Mouse (Mus musculus) testis, postnatal 10 days (tissue): ENCODE measurements around the gene Dlx1.

ENCODE experiments used
- DNase-seq: peaks from one replicate; pipeline ENCODE4 v3.0.0; 2021; ENCODE audit warnings: low spot score

The Dlx1 gene

DNA sequence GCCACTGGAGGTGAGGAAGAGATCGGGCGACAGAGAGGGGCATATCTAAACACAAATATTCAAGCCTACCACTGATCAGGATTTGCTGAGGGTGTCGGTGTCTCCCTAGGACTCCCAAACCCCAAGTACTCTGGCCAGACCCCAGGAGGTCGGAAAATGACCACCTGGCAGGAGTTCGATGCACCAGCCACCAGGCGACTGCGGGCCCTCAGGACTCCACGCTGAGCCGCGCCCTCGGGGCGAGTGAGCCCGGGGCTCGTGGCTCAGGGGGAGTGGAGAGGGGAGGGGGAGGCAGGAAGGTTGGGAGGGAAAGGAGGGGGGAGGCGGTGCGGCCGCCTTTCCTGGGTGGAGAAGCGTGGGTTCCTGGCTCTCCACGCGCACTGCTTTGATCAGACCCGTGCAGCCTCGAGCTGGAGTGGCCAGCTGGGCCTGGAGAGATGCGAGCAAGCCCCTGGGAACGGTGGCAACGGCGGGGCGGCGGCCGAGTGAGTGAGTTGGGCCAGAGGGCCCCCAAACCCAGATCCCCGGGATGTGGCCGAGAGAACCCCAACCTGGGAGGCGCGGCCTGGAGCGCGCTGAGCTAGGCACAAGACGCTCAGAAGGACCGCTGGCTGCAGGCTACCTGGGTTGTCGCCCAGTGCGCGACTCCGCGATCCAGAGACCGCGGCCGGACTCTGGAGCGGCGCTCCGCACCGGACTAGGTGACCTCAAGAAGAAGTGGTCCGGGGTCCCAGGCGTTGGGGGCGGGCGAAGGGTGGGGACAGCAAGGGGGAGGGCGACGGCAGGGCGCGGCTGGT, 999 bp downstream of the Dlx1 start:
- no peak for DNase-seq

GRCm38 (mm10) chr2:71529511-71530351, 1.8 kb downstream of the Dlx1 start:
- peak; percentile 74 for DNase-seq

DNA sequence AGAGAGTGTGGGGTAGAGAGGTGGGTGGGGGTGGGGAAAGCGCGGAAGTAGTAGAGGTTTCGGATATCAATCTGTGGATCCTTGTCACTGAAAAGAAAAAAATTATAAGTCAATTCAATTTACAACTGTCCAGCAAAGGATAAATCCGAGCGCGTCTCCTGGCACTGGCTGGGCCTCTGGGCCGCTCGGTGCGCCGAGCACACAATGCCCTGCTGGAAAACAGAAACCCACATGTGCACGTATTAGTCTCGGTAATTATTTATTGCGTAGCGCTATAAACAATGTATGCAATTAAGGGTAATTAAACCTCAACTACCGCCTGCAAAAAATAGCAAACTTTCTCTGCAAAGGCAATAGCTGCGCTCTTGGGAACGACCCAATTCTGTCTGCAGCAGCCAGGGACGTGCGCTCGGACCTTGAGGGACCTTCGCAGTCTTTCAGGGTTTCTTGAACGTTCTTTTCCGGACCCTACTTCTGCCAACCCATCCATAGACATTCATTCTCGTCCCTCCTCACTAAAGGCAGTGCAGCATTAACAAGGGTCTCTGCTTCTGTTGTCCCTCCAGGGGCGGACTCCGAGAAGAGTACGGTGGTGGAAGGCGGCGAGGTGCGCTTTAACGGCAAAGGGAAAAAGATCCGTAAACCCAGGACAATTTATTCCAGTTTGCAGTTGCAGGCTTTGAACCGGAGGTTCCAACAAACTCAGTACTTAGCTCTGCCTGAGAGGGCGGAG, 2.6 kb downstream of the Dlx1 start:
- peak; percentile 37 for DNase-seq

GRCm38 (mm10) chr2:71531124-71531590, 3.2 kb downstream of the Dlx1 start:
- peak; percentile 42 for DNase-seq

- peak; percentile 41 for DNase-seq
These were observed 4.4 kb downstream of the Dlx1 start for GRCm38 (mm10) chr2:71531990-71532970.

DNA sequence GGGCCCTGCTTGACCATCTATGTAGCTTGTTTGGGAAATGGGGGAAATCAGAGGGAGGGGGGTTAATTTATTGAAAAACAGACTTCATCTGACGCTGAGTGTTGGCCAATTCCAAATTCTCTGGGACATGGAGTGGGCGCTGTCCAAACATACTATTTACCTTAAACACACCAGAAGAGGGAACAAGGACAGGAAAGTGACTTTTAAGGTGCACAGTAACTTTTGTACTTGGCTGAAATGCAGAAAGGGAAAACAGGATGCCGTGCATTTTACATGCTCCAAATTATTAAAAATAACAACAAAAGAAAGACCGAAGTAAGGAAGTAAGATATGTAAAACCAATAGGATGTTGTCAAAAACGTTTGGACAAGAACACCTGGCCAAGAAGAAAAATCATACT, 5.2 kb downstream of the Dlx1 start:
- DNase-seq, result no peak

GRCm38 (mm10) chr2:71534242-71535052, 6.5 kb downstream of the Dlx1 start:
- DNase-seq, result peak; percentile 39

DNA sequence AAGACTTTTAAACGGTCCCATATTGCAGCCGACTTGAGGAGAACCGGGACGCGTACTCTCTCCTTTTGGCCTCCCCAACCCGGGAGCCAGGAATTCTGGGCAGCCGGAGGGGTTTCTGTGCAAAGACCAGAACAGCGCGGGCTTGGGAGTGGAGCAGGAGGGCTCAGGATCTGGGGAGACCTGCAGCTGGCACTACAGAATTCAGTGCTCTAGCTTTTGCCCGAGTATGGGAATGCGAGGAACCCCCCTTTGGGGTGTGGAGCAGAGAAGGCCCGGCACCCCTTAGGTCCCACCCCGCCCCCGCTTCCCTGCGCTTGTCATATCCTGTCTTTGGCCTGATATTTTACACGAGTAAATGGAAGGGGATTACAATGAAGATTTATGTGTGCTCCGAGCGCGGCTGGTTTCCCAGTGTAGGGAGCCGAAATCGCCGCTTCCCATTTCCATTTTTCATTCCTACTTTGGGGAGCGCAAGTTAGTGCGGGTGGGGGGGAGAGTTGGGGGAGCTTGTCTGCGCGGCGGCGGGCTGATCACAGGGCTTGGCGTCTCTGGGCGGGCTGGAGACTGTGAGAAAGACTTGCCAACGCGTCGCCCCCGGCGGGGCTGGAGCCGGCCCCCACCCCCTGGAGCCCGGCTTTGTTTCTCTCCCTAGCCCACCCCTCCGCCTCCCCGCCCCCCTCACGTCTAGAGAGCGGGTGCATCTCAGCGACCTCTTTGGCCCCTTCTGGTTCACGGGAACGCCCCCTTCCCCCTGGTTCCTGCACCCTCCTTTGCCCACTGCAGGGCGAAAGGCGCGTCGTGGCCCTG, 12.9 kb downstream of the Dlx1 start:
- peak; percentile 47 for DNase-seq

DNA sequence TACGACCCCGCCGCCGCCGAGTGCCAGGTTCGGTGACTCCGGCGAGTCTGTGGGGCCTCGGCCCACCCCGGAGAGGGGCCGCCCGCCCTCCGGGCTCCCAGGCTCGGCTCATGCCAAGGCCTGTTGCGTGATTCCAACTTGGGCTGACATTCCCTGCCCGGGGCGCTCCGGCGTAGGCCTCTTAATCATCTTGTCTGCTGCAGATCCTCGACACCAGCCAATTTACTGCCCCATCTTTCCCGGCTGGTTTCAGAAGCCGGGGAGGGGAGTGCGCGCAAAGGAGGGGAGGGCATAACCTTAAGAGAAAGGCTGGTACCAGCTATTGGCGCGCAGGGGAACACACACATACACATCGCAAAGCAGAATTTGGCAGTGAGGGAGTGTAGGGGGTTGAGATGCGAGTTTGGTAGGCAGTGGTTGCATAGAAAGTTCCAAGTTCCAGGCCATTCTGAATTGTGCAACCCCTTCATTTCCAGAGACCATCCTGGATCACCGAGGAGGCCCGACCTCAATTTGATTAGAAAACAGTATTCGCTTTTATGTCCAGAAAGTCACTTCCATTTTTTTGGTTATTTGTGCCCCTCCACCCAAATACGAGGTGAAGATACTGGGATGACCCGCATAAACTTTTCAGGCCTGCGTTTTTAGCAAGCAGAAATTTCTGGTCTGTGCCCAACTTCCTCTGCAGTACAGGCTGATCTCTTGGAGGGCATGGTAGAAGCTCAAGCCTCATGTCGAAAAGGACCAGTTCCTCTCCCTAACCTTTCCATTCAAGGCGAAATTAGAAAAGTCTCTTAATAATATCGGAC, 13.7 kb downstream of the Dlx1 start:
- DNase-seq, result peak; percentile 38

DNA sequence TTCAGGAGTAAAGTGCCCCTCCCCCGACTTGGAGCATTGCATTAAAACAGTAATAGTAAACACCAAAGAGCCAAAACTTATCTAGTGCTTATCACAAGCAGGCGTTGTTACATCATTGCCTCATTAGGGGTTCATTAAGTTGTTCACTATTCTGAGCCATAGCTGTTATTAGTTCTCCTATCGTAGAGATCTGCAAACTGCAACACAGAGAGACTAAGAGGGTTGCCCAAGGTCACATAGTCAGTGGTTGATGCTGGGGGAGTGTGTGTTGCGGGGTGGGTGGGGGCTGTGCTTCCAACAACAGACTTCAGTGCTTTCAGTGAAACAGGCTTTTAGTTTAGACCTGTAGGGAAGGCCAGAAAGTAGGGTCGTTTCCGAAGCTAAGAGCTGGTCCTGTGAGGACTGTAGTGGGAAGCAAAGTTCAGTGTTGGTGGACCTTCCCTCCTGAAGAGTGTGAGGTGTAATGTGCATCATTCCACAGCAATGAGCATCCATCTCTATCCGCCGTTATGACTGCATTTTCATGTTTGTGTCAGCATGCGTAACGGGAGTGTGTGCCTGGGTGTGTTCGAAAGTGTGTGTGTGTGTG, 14.4 kb downstream of the Dlx1 start:
- DNase-seq, result no peak

GRCm38 (mm10) chr2:71542816-71543301, 14.9 kb downstream of the Dlx1 start:
- no peak for DNase-seq

- no peak for DNase-seq
These were observed 15.6 kb downstream of the Dlx1 start for GRCm38 (mm10) chr2:71543531-71543930.

- DNase-seq, result peak; percentile 43
These were observed 16.0 kb downstream of the Dlx1 start for GRCm38 (mm10) chr2:71543948-71544347.

- peak; percentile 45 for DNase-seq
These were observed 16.7 kb downstream of the Dlx1 start for GRCm38 (mm10) chr2:71544391-71545285.

GRCm38 (mm10) chr2:71545401-71545881, 17.5 kb downstream of the Dlx1 start:
- peak; percentile 49 for DNase-seq

DNA sequence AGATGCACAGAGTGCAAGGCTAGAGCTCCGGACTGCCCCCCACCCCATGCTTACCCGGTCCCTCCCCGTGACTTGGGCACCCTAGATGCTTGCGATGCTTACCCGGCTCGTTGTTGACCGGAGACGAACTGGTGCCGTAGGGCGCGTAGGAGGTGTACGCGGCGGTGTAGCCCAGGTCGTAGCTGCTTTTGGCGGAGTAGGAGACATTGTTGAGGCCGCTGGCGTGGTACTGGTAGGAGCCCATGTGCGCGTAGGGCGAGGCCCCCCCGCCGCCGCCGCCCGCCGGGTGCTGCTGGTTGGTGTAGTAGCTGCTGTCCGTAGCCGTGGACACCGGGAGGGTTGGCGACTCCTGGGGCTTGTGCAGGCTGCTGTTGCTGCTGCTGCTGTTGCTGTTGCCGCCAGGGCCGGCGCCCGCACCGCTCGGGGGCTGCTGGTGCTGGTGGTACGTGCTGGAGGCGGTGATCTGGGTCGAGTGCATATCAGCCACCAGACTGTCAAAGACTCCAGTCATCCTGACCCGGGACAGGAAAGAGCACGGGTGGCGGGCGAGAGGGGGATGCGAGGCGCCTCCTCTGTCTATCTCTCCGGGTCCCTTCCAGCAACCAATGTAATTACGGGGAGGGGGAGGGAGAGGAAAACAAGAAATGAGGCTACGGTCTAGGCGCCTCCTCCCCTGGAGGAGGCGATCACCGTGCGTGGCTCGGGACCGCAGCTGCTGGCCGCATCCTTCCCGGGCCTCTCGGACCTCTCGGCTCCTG, 18.1 kb downstream of the Dlx1 start:
- DNase-seq, result peak; percentile 60
